Mouse (Mus musculus) small intestine, adult 2 months (tissue): ENCODE results near the gene Nde1.

Source experiments
- CTCF ChIP-seq: fragments of 200-500 bp; IDR thresholded peaks from 2 replicates; pipeline ENCODE4 v1.5.1; 2012; ENCODE audit warnings: low read depth, mild to moderate bottlenecking, control low read depth, inconsistent platforms, low read length, moderate library complexity, mixed read lengths; ENCODE audit not compliant: insufficient replicate concordance, insufficient read length; ENCODE audit errors: extremely low read depth
- POLR2A ChIP-seq: fragments of 200-500 bp; IDR thresholded peaks from 2 replicates; pipeline ENCODE4 v1.6.1; 2012; ENCODE audit warnings: low read depth, mild to moderate bottlenecking, control low read depth, inconsistent platforms, low read length, moderate library complexity

DNA sequence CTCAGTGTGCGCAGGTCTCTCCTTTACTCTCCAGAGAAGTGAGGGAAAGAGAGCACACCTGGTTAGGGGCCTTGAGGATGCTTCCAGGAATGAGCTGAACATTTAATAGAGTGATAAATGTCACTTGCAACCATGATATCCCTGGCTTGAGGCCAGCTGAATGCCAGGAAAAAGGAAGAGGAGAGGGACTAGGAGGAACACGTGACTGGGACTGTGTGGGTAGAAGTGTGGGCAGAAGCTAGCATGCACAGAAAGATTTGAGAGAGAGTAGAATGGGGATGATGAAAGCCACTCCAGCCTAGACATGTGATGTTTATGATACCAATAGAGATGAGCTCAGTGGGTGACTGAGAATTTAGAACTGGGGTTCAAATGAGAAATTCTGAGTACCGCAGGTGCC lies 52.1 kb downstream of the Nde1 start:
- TF ChIP-seq POLR2A (no peak), CTCF (no peak)
